Mouse (Mus musculus): Measurements from ENCODE around the gene Tcap. TPM values are rescaled to one million over a fixed set of nuclear protein-coding genes. Genes with fewer than 3 reads are reported as not detected.

The Tcap gene
- polyA plus RNA-seq, 1 experiment from 2014 or later: 151 TPM

DNA sequence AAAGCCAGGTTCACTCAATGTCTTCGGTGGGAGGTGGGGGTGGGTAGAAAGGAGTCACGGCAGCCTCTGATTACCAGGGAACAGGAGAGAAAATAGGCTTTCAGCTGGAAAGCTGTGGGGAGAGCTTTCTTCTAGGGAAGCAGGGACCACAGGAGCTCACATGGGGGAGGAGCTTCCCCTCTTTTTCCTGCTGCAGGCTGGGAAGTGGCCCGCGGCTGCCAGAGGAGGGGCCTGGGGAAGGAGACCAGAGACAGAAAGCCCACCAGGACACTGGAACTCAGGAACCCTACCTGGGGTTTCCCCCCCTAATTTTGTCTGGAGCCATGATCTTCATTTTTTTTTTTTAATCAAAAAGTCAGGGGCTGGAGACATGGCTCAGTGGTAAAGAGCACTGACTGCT is 43.0 kb upstream of the Tcap start:
- H3K9ac ChIP-seq (ENCODE audit: low read depth, low read length): no peak overlapping the region

DNA sequence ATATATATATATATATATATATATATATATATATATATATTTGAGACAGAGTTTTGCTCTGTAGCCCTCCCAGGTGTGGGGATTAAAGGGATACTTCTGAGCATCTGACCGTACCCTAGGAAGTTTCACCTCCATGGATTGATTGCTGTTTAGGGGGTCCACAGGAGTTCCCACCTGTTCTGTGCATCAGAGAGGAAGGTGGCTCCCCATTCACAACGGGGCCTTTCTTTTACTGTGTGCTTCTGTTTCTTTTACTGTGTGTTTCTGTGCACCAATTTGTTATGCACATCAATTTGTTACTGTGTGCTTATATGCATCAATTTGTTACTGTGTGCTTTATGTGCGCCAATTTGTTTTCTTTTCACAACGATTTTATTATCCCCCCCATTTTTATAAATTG is 42.4 kb upstream of the Tcap start:
- H3K9ac ChIP-seq (ENCODE audit: low read depth, low read length): no peak overlapping the region
- no peaks in the 10 kb centered on the region for H3K9me3 ChIP-seq (replicated peaks; ENCODE audit: control insufficient read depth, low read length)
- H3K4me3 ChIP-seq (ENCODE audit: low read depth, low read length): no peak overlapping the region
- H3K4me1 ChIP-seq (ENCODE audit: control insufficient read depth, insufficient read depth, low read length): peaks cover 3% of the 10 kb centered on the region
- no peaks in the 10 kb centered on the region for H3K36me3 ChIP-seq (ENCODE audit: control insufficient read depth, insufficient read depth, low read length)
- WGBS (ENCODE audit: insufficient replicate concordance): 43% methylated on average over 4 of the region's 4 CpGs
- H3K4me2 ChIP-seq: no peak overlapping the region
- no peak overlapping the region for H3K27ac ChIP-seq (ENCODE audit: low read depth, low read length)
- ATAC-seq (replicated peaks; ENCODE audit: insufficient number of reproducible peaks, low FRiP score, low TSS enrichment): no peak
- peaks cover 70% of the 10 kb centered on the region for H3K27me3 ChIP-seq (ENCODE audit: control insufficient read depth, insufficient read depth, low read length)

More for the DNA sequence above, 43.0 kb upstream of the Tcap start:
- peaks cover 72% of the 10 kb centered on the region for H3K27me3 ChIP-seq (ENCODE audit: control insufficient read depth, insufficient read depth, low read length)
- no peak overlapping the region for H3K4me3 ChIP-seq (ENCODE audit: low read depth, low read length)
- H3K36me3 ChIP-seq (ENCODE audit: control insufficient read depth, insufficient read depth, low read length): no peaks in the 10 kb centered on the region
- peaks cover 3% of the 10 kb centered on the region for H3K4me1 ChIP-seq (ENCODE audit: control insufficient read depth, insufficient read depth, low read length)
- no peaks in the 10 kb centered on the region for H3K9me3 ChIP-seq (replicated peaks; ENCODE audit: control insufficient read depth, low read length)
- WGBS (ENCODE audit: insufficient replicate concordance): 13% methylated on average over 4 of the region's 4 CpGs
- no peak overlapping the region for H3K4me2 ChIP-seq
- no peak for ATAC-seq (replicated peaks; ENCODE audit: insufficient number of reproducible peaks, low FRiP score, low TSS enrichment)
- no peak overlapping the region for H3K27ac ChIP-seq (ENCODE audit: low read depth, low read length)

DNA sequence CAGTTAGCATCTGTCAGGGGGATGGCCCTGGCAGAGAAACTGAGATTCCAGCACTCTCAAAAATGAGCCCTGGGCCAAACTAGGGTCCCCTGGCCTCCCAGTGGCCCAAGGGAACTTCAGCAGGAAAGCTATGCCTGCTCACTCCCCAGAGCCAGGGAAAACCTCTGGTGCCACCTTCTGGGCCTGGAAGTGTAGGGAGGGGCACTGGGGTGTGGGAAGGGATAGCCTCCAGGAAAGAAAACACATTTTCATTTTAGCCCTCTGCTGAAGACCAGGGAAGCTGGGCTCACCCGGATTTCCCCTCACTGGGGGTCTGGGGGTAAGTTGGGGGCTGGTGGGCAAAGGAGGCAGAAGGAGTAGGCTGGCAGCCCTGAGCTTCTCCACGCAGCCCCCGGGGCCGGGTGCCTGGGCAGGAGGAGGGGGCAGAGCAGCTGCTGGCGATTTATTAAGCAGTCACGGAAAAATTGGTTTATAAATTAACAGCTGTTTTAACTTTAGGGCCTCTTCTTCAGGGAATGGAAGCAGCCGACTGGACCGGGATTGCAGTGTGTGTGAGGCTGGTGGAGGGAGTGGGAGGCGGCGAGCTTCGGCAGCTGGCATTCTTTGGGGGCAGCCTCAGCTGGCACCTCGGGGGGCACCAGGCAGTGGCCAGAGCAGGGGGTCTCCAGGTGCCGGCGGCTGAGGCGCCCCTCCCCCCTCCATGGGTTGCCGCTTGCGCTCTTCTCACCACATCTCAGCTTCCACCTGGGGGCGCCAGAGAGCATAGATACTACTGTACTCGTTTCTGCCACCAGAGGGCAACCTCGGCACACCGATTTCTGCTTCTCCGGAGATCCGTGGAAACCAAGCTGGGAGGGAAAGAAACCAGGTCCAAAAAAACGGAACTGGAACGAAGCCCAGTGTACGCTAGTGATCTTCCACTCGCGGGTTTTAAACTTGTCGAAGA is 41.3 kb upstream of the Tcap start:
- no peaks in the 10 kb centered on the region for H3K9me3 ChIP-seq (replicated peaks; ENCODE audit: control insufficient read depth, low read length)
- peak; percentile 35; the same call in 1 of the 2 replicates for ATAC-seq (replicated peaks; ENCODE audit: insufficient number of reproducible peaks, low FRiP score, low TSS enrichment)
- 2% methylated on average over 29 of the region's 29 CpGs for WGBS (ENCODE audit: insufficient replicate concordance)
- no peak overlapping the region for H3K27ac ChIP-seq (ENCODE audit: low read depth, low read length)
- H3K36me3 ChIP-seq (ENCODE audit: control insufficient read depth, insufficient read depth, low read length): no peaks in the 10 kb centered on the region
- H3K4me3 ChIP-seq (ENCODE audit: low read depth, low read length): peak overlapping the region; percentile 29
- peak overlapping the region; percentile 7; the same call in 1 of the 2 replicates for H3K9ac ChIP-seq (ENCODE audit: low read depth, low read length)
- H3K4me1 ChIP-seq (ENCODE audit: control insufficient read depth, insufficient read depth, low read length): peaks cover 3% of the 10 kb centered on the region
- H3K4me2 ChIP-seq: peak overlapping the region; percentile 63
- peaks cover 68% of the 10 kb centered on the region for H3K27me3 ChIP-seq (ENCODE audit: control insufficient read depth, insufficient read depth, low read length)

DNA sequence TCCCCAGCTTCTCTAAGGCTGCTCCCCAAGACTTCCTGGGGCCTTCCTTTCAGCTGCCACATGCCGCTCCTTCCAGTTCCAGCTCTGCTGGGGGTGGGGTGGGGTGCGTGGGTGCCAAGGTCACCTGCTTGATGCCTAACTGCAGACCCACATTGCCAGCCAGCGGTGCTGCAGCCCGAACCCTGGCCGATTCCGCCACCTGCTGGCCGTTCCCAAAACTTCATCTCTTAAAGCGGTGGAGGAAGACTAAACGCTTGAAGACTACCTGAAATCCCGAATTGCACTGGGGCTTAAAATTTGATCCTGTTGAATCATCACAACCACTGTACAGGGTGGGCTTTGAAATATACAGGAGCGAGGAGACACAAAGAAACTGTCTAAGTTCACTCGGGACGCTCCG is 38.4 kb upstream of the Tcap start:
- Histone ChIP-seq H3K4me2 (peak overlapping the region; percentile 59), H3K9ac (ENCODE audit: low read depth, low read length) (no peak overlapping the region), H3K27me3 (ENCODE audit: control insufficient read depth, insufficient read depth, low read length) (peaks cover 66% of the 10 kb centered on the region), H3K27ac (ENCODE audit: low read depth, low read length) (no peak overlapping the region), H3K9me3 (replicated peaks; ENCODE audit: control insufficient read depth, low read length) (no peaks in the 10 kb centered on the region), H3K4me3 (ENCODE audit: low read depth, low read length) (peak overlapping the region; percentile 28; the same call in 1 of the 2 replicates), H3K4me1 (ENCODE audit: control insufficient read depth, insufficient read depth, low read length) (peaks cover 8% of the 10 kb centered on the region; the same call in 1 of the 2 replicates), H3K36me3 (ENCODE audit: control insufficient read depth, insufficient read depth, low read length) (no peaks in the 10 kb centered on the region)
- ATAC-seq (replicated peaks; ENCODE audit: insufficient number of reproducible peaks, low FRiP score, low TSS enrichment): no peak
- 0% methylated on average over 14 of the region's 14 CpGs for WGBS (ENCODE audit: insufficient replicate concordance)

DNA sequence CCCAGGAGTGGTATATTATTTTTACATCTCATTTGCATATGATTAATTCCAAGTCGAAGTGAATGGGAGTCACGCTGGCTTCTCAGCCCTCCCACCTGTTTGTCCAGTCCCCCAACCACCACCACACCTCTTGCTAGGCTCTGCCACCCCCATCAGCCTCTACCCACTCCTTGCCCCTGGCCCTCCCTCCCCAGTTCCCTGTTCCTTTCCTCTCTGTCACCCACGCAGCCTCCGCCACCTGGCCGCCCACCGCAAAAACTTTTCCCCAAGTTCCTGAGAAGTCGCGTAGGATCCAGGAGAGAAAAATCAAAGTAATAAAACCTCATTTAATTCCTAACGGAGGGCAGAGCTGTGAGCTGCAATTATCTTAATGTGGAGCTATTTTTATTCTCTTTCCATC is 37.4 kb upstream of the Tcap start:
- WGBS (ENCODE audit: insufficient replicate concordance): 22% methylated on average over 9 of the region's 9 CpGs
- H3K4me2 ChIP-seq: no peak overlapping the region
- no peak for ATAC-seq (replicated peaks; ENCODE audit: insufficient number of reproducible peaks, low FRiP score, low TSS enrichment)
- peaks cover 8% of the 10 kb centered on the region; the same call in 1 of the 2 replicates for H3K4me1 ChIP-seq (ENCODE audit: control insufficient read depth, insufficient read depth, low read length)
- no peak overlapping the region for H3K9ac ChIP-seq (ENCODE audit: low read depth, low read length)
- no peaks in the 10 kb centered on the region for H3K9me3 ChIP-seq (replicated peaks; ENCODE audit: control insufficient read depth, low read length)
- H3K36me3 ChIP-seq (ENCODE audit: control insufficient read depth, insufficient read depth, low read length): no peaks in the 10 kb centered on the region
- H3K27ac ChIP-seq (ENCODE audit: low read depth, low read length): no peak overlapping the region
- no peak overlapping the region for H3K4me3 ChIP-seq (ENCODE audit: low read depth, low read length)
- H3K27me3 ChIP-seq (ENCODE audit: control insufficient read depth, insufficient read depth, low read length): peaks cover 66% of the 10 kb centered on the region

DNA sequence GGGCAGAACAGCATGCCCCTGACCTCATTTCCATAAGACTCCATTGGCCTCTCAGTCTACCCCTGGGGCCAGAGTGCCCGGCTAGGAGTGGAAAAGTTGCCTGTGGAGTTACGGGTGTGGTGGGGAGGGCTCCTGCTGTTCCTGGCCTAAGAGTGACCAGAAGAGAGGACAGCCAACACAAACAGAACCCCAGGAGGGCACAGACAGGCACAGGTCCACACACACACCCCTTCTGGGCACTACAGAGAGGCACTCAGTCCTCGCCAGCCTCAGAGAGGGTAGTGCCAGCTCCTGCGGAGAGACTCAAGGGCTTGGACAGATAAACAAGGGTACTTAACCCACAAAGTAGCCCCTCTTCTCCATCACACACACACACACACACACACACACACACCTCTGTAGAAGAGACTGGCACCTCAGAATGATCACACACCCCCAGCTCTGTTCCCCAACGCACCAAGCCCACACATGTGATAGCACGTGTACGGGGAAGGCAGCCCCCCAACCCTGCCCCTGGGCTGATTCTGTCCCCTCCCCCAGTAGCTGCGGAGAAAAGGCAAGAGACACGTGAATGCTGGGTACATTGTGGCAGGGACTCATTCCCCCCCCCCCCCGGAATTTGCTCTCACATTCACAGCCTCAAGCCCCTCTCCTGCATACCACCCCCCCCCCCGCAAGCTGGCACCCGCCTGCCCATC is 36.1 kb upstream of the Tcap start:
- H3K9ac ChIP-seq (ENCODE audit: low read depth, low read length): no peak overlapping the region

DNA sequence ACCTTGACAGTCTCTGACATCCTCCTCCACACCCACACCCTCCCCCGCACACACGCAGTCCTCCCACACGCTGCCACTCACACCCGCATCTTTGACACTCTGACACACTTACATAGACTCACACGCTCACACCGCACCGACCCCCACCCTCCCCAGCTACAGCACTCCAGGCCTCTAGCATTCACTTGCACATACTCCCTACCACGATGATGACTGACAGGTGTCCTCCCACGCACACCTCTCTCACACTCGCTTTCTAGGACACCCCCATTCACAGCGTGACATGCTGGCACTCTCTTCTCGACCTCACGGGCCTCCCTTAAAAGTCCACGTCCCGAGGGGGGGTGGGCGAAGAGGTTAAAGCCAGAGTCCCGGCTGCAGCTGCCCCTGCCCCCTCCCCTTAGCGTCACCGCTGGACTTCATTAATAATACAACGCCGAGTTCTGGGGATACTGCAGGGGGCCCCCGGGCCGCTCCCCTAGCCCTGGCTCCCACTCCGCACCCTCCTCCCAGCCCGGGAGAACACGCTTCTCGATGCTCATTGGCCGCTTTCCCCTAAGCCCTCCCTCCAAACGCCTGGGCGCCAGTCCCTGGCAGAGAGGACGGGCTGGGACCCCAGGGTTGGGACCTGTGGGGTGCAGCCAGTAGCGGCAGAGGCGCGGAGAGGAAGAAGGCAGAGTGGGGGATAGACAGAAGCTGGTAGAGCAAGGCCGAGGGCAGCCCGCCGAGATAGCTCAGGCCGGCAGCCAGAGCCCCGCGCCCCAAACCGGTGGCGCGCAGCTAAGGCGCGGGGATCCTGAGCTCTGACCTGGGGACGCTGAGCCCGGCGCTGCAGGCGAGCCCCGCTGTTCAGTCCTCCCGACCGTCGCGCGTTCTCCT is 35.3 kb upstream of the Tcap start, which contains the start of gene Ppp1r1b:
Gene Ppp1r1b, plus strand, starts transcription at position 322 of the 879 bp plus-strand sequence.
- 0 out of 2 replicates have a peak, but pooled peaks have one; percentile 50 for ATAC-seq (replicated peaks; ENCODE audit: insufficient number of reproducible peaks, low FRiP score, low TSS enrichment)
- under 1% methylated on average over 51 of the region's 55 CpGs for WGBS (ENCODE audit: insufficient replicate concordance)
- peaks cover 74% of the 10 kb centered on the region for H3K27me3 ChIP-seq (ENCODE audit: control insufficient read depth, insufficient read depth, low read length)

More for the DNA sequence above, 36.1 kb upstream of the Tcap start:
- Histone ChIP-seq H3K9me3 (replicated peaks; ENCODE audit: control insufficient read depth, low read length) (no peaks in the 10 kb centered on the region), H3K27me3 (ENCODE audit: control insufficient read depth, insufficient read depth, low read length) (peaks cover 66% of the 10 kb centered on the region), H3K4me1 (ENCODE audit: control insufficient read depth, insufficient read depth, low read length) (peaks cover 8% of the 10 kb centered on the region; the same call in 1 of the 2 replicates), H3K4me3 (ENCODE audit: low read depth, low read length) (peak overlapping the region; percentile 51), H3K27ac (ENCODE audit: low read depth, low read length) (no peak overlapping the region), H3K4me2 (peak overlapping the region; percentile 89), H3K36me3 (ENCODE audit: control insufficient read depth, insufficient read depth, low read length) (no peaks in the 10 kb centered on the region)
- WGBS (ENCODE audit: insufficient replicate concordance): 2% methylated on average over 12 of the region's 12 CpGs
- no peak for ATAC-seq (replicated peaks; ENCODE audit: insufficient number of reproducible peaks, low FRiP score, low TSS enrichment)

DNA sequence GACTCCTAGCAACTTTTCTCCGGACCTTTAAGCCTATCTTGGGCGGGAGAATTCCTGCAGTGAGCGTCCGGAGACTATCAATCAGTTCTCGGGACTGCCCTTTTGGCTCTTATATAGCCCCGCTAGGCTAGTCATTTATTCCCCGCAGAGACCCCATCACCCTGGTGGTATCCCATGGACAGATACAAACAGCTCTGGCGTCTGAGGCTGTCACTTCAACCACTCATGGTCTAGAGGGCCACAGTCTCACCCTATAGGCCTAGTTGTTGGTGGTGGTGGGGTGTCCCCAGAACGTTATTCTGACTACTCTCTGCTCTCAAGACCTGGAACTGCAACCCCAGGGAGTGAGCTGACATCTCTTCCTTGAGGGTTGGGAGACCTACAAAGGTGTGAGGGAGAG is 34.3 kb upstream of the Tcap start:
- peak overlapping the region; percentile 89 for H3K4me2 ChIP-seq
- peak overlapping the region; percentile 51 for H3K4me3 ChIP-seq (ENCODE audit: low read depth, low read length)
- H3K4me1 ChIP-seq (ENCODE audit: control insufficient read depth, insufficient read depth, low read length): peaks cover 8% of the 10 kb centered on the region; the same call in 1 of the 2 replicates
- peak overlapping the region; percentile 70; the same call in 1 of the 2 replicates for H3K9ac ChIP-seq (ENCODE audit: low read depth, low read length)
- no peaks in the 10 kb centered on the region for H3K9me3 ChIP-seq (replicated peaks; ENCODE audit: control insufficient read depth, low read length)
- H3K27ac ChIP-seq (ENCODE audit: low read depth, low read length): no peak overlapping the region
- peaks cover 83% of the 10 kb centered on the region for H3K27me3 ChIP-seq (ENCODE audit: control insufficient read depth, insufficient read depth, low read length)
- 5% methylated on average over 9 of the region's 9 CpGs for WGBS (ENCODE audit: insufficient replicate concordance)
- no peaks in the 10 kb centered on the region for H3K36me3 ChIP-seq (ENCODE audit: control insufficient read depth, insufficient read depth, low read length)
- ATAC-seq (replicated peaks; ENCODE audit: insufficient number of reproducible peaks, low FRiP score, low TSS enrichment): no peak

More for the DNA sequence above, 35.3 kb upstream of the Tcap start, which contains the start of gene Ppp1r1b:
- no peaks in the 10 kb centered on the region for H3K9me3 ChIP-seq (replicated peaks; ENCODE audit: control insufficient read depth, low read length)
- H3K4me3 ChIP-seq (ENCODE audit: low read depth, low read length): peak within 1 kb of the TSS; percentile 51
- no peak within 1 kb of the TSS for H3K27ac ChIP-seq (ENCODE audit: low read depth, low read length)
- peak within 1 kb of the TSS; percentile 89 for H3K4me2 ChIP-seq
- peaks cover 8% of the 10 kb centered on the region; the same call in 1 of the 2 replicates for H3K4me1 ChIP-seq (ENCODE audit: control insufficient read depth, insufficient read depth, low read length)
- H3K9ac ChIP-seq (ENCODE audit: low read depth, low read length): peak within 1 kb of the TSS; percentile 70
- H3K36me3 ChIP-seq (ENCODE audit: control insufficient read depth, insufficient read depth, low read length): no peaks in the 10 kb centered on the region
